Mouse (Mus musculus) brain, embryonic 14.5 days (tissue): Measurements from ENCODE around the gene Ywhab.

ENCODE experiments used
- CTCF ChIP-seq: fragments of 200-500 bp; IDR thresholded peaks from 2 replicates; pipeline ENCODE4 v1.5.1; 2012; ENCODE audit warnings: inconsistent platforms, mild to moderate bottlenecking, moderate library complexity, borderline replicate concordance; ENCODE audit not compliant: insufficient read depth, insufficient read length; ENCODE audit errors: extremely low read depth
- POLR2A ChIP-seq: fragments of 200-500 bp; IDR thresholded peaks from 2 replicates; pipeline ENCODE4 v1.6.1; 2012; ENCODE audit warnings: mild to moderate bottlenecking, inconsistent platforms, borderline replicate concordance; ENCODE audit not compliant: poor library complexity, insufficient read depth, insufficient read length, severe bottlenecking; ENCODE audit errors: extremely low read depth

GRCm38 (mm10) chr2:163996275-163996674 lies 1.5 kb downstream of the Ywhab start:
- TF ChIP-seq POLR2A (no peak), CTCF (no peak)
